Mouse (Mus musculus): ENCODE measurements at regions not wholly inside any gene's neighbourhood (a gene's known extent, or its start where the extent isn't known, plus 50 kb on each side); places are given as distances from the start of the nearest gene placed in this dataset.

DNA sequence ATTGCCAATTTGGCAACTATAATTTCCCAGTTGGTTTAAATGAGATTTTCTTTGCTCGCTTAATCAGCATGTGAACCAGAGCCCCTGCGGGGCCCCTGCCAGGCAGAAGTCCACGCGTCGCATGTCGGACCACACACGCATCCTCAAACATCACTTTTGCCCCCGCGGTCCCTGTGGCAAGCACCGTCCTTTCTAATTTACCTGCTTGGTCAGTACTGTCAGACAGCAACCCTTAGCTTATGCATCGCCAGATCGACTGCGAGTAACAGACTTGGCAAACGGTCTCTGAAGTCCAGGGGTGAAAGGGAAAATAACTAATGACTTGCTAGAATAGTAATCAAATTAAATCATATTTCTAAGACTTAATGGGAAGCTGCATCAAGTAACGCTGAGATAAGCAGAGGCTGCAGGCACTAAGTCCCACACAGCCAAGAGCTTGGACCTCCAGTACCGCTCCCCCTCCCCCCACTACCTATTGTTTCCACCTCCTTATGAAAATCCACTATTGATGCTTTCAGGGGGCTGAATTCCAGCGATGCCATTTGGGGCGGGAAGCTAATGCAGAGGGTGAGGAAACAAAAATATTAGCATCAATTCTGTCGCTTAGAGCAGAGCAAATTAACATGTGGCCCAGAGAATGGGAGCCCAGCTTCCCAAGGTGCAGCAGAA is 142.0 kb upstream of the Cntnap4 start:
- H3K4me1 ChIP-seq, result no peaks in the 10 kb centered on the region
- H3K36me3 ChIP-seq, result no peaks in the 10 kb centered on the region
- H3K9me3 ChIP-seq, result no peaks in the 10 kb centered on the region
- no peaks in the 10 kb centered on the region for H3K27me3 ChIP-seq (ENCODE audit: insufficient read depth, poor library complexity, severe bottlenecking)
- WGBS, result 63% methylated on average over 19 of the region's 19 CpGs
- no peak overlapping the region for H3K27ac ChIP-seq
- no peak for DNase-seq (ENCODE audit: low spot score)
- no peak overlapping the region for H3K4me3 ChIP-seq

DNA sequence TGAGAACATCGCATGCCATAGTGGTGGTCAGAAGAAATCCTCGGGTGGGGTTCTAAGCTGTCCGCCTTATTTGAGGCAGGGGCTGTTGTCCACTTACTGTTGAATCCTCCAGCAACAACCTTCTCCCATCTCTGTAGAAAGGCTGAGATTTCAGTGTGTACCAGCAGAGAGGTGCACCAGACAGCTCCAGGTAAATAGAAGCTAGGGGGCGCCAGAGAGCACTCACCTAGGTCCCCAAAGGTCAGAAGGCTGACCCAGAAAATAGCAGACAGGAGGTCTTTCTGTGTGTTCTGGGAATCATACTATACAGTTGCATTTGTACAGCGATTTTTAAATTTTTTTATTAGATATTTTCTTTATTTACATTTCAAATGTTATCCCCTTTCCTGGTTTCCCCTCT is 157.9 kb upstream of the Cntnap4 start:
- no peak overlapping the region for H3K27ac ChIP-seq
- no peaks in the 10 kb centered on the region for H3K4me1 ChIP-seq
- no peak for DNase-seq (ENCODE audit: low spot score)
- no peak overlapping the region for H3K4me3 ChIP-seq
- WGBS, result 87% methylated on average over 5 of the region's 5 CpGs
- H3K36me3 ChIP-seq, result no peaks in the 10 kb centered on the region
- no peaks in the 10 kb centered on the region for H3K27me3 ChIP-seq (ENCODE audit: insufficient read depth, poor library complexity, severe bottlenecking)
- H3K9me3 ChIP-seq, result no peaks in the 10 kb centered on the region

DNA sequence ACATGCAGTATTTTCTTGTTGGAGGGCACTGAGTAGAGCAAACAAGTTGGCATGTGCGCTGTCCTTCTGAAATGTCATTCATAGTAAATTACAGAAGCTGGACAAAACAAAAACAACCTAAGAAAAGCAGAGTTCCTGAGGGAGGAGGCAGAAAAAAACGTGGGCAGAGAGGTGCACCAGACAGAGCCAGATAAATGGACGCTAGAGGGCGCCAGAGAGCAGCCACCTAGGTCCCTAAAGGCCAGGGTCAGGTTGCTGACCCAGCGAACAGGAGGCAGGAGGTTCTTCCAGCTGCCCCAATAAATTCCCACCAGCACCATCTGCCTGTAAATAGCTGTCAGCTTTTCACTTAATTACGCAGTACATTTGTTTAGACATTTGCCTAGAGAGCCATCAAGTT is 158.6 kb upstream of the Cntnap4 start:
- no peaks in the 10 kb centered on the region for H3K4me1 ChIP-seq
- no peaks in the 10 kb centered on the region for H3K9me3 ChIP-seq
- 24% methylated on average over 6 of the region's 6 CpGs for WGBS
- no peak for DNase-seq (ENCODE audit: low spot score)
- H3K4me3 ChIP-seq, result no peak overlapping the region
- H3K36me3 ChIP-seq, result no peaks in the 10 kb centered on the region
- H3K27me3 ChIP-seq (ENCODE audit: insufficient read depth, poor library complexity, severe bottlenecking), result no peaks in the 10 kb centered on the region
- no peak overlapping the region for H3K27ac ChIP-seq

DNA sequence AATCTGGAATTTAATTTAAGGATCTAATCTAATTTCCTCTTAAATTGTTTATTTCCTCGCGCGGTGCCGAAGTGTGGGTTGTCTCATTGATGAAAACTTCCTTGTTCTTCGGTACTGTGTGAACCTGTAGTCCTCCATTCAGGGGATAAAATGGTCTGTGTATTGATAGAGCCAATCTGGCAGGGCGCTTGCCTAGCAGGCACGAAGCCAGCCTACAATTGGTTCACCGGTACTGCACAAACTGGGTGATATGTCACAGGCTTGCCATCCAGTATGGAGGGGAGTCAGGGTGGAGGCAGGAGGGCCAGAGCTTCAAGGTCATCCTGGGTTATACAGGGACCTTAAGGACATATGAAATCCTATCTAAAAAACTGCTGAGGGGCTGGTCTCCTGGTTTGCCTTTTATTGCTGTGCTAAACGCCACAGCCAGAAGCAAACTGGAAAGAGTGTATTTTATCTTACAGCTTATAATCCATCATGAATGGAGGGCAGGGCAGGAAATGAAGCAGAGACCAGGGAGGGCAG is 161.6 kb upstream of the Cntnap4 start:
- Histone ChIP-seq H3K27me3 (ENCODE audit: insufficient read depth, poor library complexity, severe bottlenecking) (no peaks in the 10 kb centered on the region), H3K9me3 (no peaks in the 10 kb centered on the region), H3K27ac (no peak overlapping the region), H3K4me1 (no peaks in the 10 kb centered on the region), H3K36me3 (no peaks in the 10 kb centered on the region), H3K4me3 (no peak overlapping the region)
- 84% methylated on average over 9 of the region's 9 CpGs for WGBS
- peak; percentile 59 for DNase-seq (ENCODE audit: low spot score)

DNA sequence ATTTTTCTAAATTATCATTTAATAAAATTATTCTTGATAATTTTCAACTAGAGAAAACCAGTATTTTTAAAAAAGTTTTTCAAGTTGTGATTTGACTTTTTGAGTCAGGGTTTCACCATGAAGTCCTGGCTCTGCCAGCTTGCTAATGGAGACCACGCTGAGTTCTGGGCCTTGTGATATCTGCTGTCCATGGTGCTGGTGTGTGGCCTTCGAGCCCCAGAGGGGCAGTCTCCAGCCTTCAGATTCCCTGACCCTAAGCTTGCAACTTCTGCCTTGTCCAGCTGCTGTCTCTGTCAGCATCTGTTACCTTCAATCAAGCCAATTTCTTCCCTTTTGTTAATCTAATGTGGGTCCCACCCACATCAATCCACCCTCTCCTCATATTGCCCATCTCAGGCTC is 165.8 kb upstream of the Cntnap4 start:
- H3K4me1 ChIP-seq, result no peaks in the 10 kb centered on the region
- no peak overlapping the region for H3K27ac ChIP-seq
- no peak overlapping the region for H3K4me3 ChIP-seq
- 11% methylated on average over 2 of the region's 2 CpGs for WGBS
- peak; percentile 78 for DNase-seq (ENCODE audit: low spot score)
- no peaks in the 10 kb centered on the region for H3K9me3 ChIP-seq
- H3K36me3 ChIP-seq, result no peaks in the 10 kb centered on the region
- H3K27me3 ChIP-seq (ENCODE audit: insufficient read depth, poor library complexity, severe bottlenecking), result no peaks in the 10 kb centered on the region

DNA sequence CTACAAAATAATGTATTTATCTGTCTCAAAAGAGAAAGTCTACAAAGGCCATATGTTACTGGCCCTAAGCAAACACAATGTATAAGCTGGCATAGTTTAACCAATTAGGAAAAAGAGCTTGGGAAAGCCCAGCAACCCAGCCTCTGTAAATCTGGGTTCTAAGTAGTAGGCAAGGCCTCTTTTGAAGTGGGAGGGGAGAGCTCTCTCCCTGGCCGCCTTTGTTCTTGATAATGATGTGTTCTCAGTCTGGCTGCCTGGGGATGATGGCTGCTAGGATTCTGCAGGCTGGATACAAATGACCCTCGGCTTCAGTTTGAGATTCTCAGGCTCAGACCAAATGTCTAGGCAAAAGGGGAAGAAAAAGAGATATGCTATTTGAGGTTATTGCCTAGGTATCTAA is 172.4 kb upstream of the Cntnap4 start:
- 0 out of 2 replicates have a peak, but pooled peaks cover 3% of the 10 kb centered on the region for H3K9me3 ChIP-seq
- no peaks in the 10 kb centered on the region for H3K36me3 ChIP-seq
- H3K27me3 ChIP-seq (ENCODE audit: insufficient read depth, poor library complexity, severe bottlenecking), result no peaks in the 10 kb centered on the region
- WGBS, result 29% methylated on average over 2 of the region's 2 CpGs
- DNase-seq (ENCODE audit: low spot score), result no peak
- no peak overlapping the region for H3K27ac ChIP-seq
- H3K4me1 ChIP-seq, result no peaks in the 10 kb centered on the region
- no peak overlapping the region for H3K4me3 ChIP-seq

DNA sequence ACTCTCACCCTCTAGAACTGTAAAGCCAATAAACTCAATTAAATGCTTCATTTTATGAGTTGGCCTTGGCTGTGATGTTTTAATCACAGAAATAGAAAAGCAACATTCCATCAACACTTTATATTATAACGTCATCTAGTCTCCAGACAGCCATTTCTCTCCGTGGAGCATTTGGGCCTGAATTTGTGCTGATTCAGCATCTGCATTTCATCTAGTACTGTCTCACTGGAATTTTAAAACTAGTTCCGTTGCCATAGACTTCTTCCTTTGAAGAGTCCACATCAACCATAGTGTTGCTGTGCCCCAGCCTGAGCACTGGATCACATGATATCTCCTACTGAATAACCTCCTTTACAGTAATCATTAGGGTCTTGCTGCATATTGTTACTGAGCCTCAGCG is 179.7 kb upstream of the Cntnap4 start:
- DNase-seq (ENCODE audit: low spot score), result no peak
- no peaks in the 10 kb centered on the region for H3K36me3 ChIP-seq
- H3K27me3 ChIP-seq (ENCODE audit: insufficient read depth, poor library complexity, severe bottlenecking), result no peaks in the 10 kb centered on the region
- no peaks in the 10 kb centered on the region for H3K4me1 ChIP-seq
- H3K4me3 ChIP-seq, result no peak overlapping the region
- no peak overlapping the region for H3K27ac ChIP-seq
- WGBS, result 83% methylated on average over 4 of the region's 4 CpGs
- 0 out of 2 replicates have a peak, but pooled peaks cover 5% of the 10 kb centered on the region for H3K9me3 ChIP-seq

DNA sequence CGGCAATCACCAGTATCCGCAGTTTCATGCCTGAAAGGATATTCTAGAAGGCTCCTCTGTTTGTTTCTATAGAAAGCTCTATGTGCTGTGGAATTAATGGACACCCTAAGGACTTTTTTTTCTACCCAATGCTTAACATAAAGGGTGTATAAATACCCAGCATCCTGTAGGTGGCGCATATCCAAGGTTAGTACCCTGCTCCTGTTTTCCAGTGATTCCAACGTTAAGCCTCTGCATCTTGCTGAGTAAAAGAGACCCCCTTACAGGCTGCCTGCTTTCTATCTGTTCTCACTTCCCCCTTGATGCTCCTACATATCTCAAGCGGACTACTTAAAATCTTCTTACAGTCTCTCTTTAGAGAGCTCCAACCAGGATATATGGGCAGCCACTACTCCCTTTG is 221.5 kb upstream of the Cntnap4 start:
- H3K36me3 ChIP-seq, result no peaks in the 10 kb centered on the region
- no peak overlapping the region for H3K4me3 ChIP-seq
- DNase-seq (ENCODE audit: low spot score), result no peak
- H3K27ac ChIP-seq, result no peak overlapping the region
- WGBS, result 29% methylated on average over 5 of the region's 5 CpGs
- no peaks in the 10 kb centered on the region for H3K4me1 ChIP-seq
- no peaks in the 10 kb centered on the region for H3K9me3 ChIP-seq
- no peaks in the 10 kb centered on the region for H3K27me3 ChIP-seq (ENCODE audit: insufficient read depth, poor library complexity, severe bottlenecking)

DNA sequence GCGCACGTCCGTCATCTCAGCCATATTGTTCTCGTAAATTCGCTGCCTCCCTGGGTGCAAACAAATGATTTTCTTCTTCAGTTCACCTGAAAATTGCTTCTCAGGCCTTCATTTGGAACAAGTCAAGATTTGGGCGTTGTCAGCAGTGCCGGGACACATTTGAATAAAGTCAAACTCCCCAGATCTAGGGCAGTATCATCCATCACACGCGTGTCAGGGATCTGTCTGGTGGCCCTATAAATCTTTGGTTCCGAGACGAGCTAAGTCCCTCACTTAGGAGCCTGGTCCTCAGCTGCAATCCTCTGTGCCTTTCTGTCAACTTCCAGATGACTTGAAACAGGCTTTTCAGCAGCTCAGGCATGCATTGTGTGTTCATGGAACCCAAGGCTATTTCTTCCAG is 236.7 kb upstream of the Cntnap4 start:
- no peak overlapping the region for H3K27ac ChIP-seq
- 74% methylated on average over 11 of the region's 11 CpGs for WGBS

DNA sequence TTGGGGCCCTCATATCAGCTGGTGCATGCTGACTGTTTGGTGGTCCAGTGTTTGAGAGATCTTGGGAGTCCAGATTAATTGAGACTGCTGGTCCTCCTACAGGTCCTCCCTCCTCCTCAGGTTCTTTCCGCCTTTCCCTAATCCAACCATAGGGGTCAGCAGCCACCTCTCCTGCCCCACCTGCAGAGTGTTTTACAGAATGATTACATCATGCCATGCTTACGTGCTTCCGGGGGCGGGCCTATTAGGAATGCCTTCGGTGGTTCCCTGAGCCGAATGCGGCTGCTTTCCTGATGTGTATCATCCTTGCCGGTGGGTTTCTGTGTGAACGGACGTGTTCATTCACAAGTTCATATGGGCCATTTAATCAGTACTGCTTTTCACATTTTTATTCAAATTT is 237.8 kb upstream of the Cntnap4 start:
- 70% methylated on average over 10 of the region's 10 CpGs for WGBS
- H3K36me3 ChIP-seq, result no peaks in the 10 kb centered on the region
- H3K27ac ChIP-seq, result no peak overlapping the region
- no peak overlapping the region for H3K4me3 ChIP-seq
- no peaks in the 10 kb centered on the region for H3K4me1 ChIP-seq
- DNase-seq (ENCODE audit: low spot score), result no peak
- no peaks in the 10 kb centered on the region for H3K27me3 ChIP-seq (ENCODE audit: insufficient read depth, poor library complexity, severe bottlenecking)
- H3K9me3 ChIP-seq, result no peaks in the 10 kb centered on the region

More for the DNA sequence above, 236.7 kb upstream of the Cntnap4 start:
- Histone ChIP-seq H3K4me3 (no peak overlapping the region), H3K4me1 (no peaks in the 10 kb centered on the region), H3K27me3 (ENCODE audit: insufficient read depth, poor library complexity, severe bottlenecking) (no peaks in the 10 kb centered on the region), H3K9me3 (no peaks in the 10 kb centered on the region), H3K36me3 (no peaks in the 10 kb centered on the region)
- no peak for DNase-seq (ENCODE audit: low spot score)

DNA sequence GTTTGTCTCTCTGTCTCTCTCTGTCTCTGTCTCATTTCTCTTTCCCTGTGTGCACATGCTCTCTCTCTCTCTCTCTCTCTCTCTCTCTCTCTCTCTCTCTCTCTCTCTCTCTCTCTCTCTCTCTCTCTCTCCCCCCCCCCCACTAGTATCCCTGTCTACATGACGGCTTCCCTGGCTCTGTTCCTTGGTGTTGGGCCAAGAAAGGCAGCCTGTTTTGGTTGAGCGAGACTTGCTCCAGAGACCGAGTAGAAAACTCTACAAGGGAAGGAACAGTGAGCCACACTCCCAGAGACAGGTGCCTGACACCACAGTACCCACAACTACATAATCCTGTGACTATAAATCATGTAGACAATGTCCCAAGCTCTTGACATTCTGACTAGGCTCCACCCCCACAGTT is 260.0 kb upstream of the Cntnap4 start:
- no peak for DNase-seq (ENCODE audit: low spot score)
- H3K9me3 ChIP-seq, result no peaks in the 10 kb centered on the region
- WGBS, result 71% methylated on average over 3 of the region's 3 CpGs
- no peaks in the 10 kb centered on the region for H3K4me1 ChIP-seq
- no peak overlapping the region for H3K4me3 ChIP-seq
- no peaks in the 10 kb centered on the region for H3K36me3 ChIP-seq
- H3K27me3 ChIP-seq (ENCODE audit: insufficient read depth, poor library complexity, severe bottlenecking), result no peaks in the 10 kb centered on the region
- no peak overlapping the region for H3K27ac ChIP-seq

DNA sequence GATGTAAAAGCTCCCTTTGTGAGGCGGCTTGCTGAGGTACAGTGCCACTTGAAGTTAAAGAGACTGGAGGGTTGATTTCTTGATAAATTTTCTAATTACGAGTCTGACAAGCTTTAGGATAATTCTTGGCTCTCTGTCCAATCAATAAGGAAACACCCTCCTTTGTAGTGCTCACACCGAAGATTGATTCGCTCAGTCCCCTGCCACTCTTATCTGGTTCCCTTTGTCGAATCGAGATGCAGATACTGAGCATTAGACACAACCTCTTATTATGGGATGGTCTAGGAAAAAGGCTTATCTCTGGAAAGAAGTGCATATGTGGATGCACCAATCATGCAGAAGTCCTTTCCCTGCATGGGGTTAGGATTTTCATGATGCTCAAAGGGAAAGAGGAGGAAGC is 261.5 kb upstream of the Cntnap4 start:
- 72% methylated on average over 6 of the region's 6 CpGs for WGBS
- DNase-seq (ENCODE audit: low spot score), result no peak
- no peak overlapping the region for H3K4me3 ChIP-seq
- H3K27ac ChIP-seq, result no peak overlapping the region
- H3K36me3 ChIP-seq, result no peaks in the 10 kb centered on the region
- no peaks in the 10 kb centered on the region for H3K4me1 ChIP-seq
- no peaks in the 10 kb centered on the region for H3K9me3 ChIP-seq
- no peaks in the 10 kb centered on the region for H3K27me3 ChIP-seq (ENCODE audit: insufficient read depth, poor library complexity, severe bottlenecking)

DNA sequence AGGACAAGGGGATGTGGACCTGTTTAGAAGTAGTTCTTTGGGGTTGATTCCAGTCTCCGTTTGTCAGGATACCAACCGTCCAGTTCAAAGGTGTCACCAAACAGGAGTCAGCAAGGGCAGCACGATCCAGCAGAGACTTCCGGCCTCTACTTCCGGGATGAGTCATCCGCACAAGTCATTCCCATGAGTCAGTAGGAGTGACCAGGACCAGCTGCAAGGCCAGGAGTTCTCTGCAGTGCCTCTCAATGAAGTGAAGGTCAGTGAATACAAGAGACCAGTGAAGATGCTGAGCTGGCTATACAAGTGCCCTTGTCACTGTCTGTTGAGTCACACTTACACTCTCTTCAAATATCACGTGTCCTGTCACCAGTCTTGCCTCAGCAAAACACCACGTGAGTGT is 272.8 kb upstream of the Cntnap4 start:
- Histone ChIP-seq H3K4me1 (0 out of 2 replicates have a peak, but pooled peaks cover 3% of the 10 kb centered on the region), H3K27me3 (ENCODE audit: insufficient read depth, poor library complexity, severe bottlenecking) (no peaks in the 10 kb centered on the region), H3K4me3 (no peak overlapping the region), H3K9me3 (no peaks in the 10 kb centered on the region), H3K36me3 (no peaks in the 10 kb centered on the region), H3K27ac (no peak overlapping the region)
- DNase-seq (ENCODE audit: low spot score), result peak; percentile 76
- WGBS, result 52% methylated on average over 8 of the region's 8 CpGs

DNA sequence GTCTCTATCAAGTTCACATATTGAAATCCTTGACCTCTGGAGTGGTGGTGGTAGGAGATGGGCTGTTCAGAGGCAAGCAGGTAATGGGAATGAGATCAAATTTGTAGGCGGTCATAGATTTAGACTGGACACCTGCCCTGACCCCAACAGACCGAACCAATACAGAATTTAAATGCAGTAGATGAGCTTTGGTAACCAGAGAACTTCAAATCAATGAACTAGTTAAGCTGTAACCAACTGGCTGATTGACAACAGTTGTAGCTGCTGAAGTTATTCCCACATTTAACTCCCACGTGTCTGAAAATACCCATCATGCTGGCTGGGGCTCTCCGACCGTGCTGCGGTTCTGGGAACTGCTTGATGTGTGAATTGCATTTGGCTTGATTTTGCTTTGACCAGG is 268.5 kb upstream of the Gm6793 start:
- DNase-seq (ENCODE audit: low spot score), result no peak
- no peak overlapping the region for H3K27ac ChIP-seq
- WGBS, result 87% methylated on average over 6 of the region's 6 CpGs
- H3K27me3 ChIP-seq (ENCODE audit: insufficient read depth, poor library complexity, severe bottlenecking), result no peaks in the 10 kb centered on the region
- no peaks in the 10 kb centered on the region for H3K36me3 ChIP-seq
- no peak overlapping the region for H3K4me3 ChIP-seq
- H3K4me1 ChIP-seq, result no peaks in the 10 kb centered on the region
- no peaks in the 10 kb centered on the region for H3K9me3 ChIP-seq
